Mouse (Mus musculus) lung, postnatal 36 days (tissue): ENCODE measurements at regions not wholly inside any gene's neighbourhood (a gene's known extent, or its start where the extent isn't known, plus 50 kb on each side); places are given as distances from the start of the nearest gene placed in this dataset.

ENCODE experiments used
- DNase-seq: peaks from one replicate; pipeline ENCODE4 v3.0.0; 2022; ENCODE audit warnings: mixed read lengths

DNA sequence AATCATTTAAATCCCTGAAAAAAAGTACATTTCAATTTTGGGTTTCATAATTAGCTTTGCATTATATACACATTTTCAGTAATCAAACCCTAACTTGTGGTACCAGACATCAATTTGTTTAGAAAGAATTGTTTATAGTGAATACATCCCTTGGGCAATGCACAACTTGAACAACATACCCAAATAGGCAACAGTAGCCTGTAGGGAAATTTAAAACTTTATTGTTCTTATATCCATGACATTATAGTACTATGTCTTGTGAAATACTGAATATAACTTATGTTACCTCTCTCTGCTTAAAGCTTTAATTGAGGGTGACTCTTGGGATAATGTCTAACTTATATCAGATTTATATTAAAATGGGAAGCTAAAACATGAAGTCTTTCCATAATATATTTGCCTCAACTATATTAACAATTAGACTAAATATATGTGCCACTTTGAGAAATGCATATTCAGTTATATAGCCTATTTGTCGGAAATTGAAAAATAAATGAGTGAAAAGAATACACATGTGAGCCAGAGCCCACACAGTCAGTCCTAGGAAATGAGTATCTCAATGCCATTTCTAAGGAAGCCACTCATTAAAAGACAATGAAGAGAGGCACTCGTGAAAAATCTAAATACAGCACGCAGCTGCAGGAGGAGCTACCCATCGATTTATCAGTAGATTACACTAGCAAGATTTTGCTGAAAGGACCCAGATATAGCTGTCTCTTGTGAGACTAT, 458.1 kb upstream of the Slitrk6 start:
- no peak for DNase-seq

DNA sequence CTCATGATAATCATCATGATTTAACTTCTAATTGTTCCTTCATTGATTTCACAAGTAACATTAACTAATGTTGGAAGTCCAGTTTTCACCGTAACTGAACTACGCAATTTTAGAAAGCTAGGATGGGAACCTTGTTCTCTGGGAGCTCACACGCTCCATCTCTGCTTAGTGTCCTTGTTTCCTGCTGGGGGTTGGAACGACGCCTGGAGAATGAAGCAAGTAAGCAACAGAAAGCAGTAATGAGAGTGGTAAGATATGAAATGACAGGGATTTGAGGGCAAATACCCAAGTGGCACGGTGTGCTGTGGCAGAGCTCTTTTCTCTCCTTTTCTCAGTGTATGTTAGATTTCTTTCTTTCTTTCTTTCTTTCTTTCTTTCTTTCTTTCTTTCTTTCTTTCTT, 448.0 kb upstream of the Slitrk5 start:
- no peak for DNase-seq

DNA sequence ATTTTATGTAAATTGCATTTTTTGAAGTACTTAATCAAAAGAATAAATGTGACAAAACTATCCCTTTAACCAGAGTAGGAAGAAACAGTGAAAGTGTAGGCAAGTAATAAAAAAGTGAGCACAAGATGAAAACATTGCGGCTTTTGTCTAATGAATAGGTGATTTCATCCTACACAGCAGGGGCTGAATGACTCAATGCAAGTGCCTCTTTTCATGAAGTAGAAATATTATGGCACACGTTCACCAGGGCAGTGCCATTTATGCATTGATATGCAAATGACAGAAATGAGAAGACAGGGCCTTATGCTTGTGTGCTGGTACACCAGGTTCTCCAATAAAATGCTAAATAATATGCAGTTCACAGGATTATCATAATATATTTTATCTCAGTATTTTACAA, 435.8 kb upstream of the Slitrk5 start:
- no peak for DNase-seq

DNA sequence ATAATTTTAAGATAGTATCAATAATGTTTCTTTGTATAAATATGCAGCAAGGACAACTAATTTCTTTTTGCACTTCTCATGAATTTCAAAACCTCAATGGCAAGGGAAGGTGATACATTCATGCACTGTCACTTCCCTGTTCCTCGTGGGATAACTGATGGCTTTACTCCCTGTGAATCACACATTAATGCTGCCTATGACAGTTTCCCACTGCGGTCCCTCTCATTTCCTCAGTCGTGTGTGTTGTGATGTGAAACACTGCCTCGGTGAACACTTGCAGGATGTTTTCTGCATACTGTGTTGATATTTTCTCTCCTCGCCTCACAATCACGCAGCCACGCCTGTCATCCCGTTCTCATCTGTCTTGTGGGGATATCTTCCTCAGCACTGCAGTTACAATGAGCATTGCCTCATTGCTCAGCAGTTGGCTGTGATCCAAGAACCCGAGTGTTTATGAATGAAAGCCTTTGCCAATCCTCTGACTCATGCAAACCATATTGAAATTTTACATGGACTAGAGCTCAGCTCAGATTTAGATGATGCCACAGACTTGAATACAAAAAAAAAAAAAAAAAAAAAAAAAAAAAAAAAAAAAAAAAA, 425.4 kb upstream of the Slitrk5 start:
- peak; percentile 1 for DNase-seq

DNA sequence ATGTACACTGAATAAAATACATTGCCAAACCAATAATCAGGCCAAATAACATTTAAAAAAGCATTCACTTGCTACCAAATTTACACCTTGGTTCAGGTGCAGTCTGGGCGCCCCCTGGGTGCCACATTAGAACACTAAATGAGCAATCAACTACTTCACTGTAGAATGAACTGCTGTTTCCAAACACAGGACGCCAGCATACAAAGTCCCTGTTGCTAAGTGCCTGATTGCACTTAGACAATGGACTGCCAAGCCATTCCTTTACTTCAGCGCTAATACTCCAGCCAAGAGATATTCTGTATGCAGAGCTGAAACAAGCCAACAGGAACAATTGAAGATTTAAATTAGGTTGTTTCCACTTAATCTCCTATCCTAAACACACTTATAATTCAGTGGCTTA, 421.7 kb upstream of the Slitrk5 start:
- no peak for DNase-seq

DNA sequence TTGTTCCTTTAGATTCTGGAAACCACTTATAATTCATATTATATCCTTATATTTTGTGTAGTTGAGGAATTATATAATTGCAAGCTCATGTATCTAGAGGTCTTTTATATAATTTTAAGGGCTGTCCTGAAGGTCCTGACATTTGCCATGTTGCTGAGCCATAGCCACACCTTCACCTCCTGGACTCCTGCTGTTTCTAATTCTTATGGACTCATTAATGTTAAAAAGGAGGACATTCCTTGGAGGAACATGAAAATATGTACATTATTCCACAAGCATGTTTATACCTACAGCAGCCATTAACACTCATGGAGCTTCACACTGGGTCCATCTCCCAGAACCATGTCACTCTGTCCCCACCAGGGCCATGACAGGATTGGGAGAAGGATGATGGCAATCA, 413.2 kb upstream of the Slitrk5 start:
- DNase-seq = no peak

DNA sequence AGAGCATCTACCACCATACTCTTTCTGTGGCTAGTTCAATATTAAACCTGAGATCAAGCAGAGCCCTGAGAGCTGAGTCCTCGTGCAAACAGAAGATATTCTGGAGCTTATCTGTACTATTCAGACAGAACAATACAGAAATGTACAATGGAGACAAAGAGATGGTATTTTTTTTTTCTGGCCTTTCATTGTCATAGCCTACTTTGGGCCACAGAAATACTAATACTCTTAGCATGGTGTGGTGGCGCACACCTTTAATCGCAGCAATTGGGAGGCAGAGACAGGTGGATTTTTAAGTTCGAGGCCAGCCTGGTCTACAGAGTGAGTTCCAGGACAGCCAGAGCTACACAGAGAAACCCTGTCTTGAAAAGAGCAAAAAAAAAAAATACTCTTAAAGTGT, 404.7 kb upstream of the Slitrk5 start:
- no peak for DNase-seq

DNA sequence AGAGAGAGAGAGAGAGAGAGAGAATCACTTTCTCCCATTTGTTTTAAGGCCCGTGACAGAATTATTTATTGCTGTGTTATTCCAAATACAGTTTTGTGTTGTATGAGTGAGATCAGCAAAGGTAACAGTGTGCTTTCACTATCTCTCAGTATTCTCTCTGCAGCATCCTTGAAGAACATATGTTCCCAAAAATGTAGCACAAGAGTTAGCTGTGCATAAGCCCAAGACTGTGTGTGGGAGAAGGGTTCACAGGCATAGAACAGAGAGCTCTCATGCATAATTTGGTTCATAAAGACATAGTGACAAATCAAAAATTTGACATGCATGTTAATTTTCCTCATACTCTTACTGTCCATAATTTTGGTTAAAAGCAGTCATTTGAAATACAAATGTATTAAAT, 393.5 kb upstream of the Slitrk5 start:
- DNase-seq = no peak

DNA sequence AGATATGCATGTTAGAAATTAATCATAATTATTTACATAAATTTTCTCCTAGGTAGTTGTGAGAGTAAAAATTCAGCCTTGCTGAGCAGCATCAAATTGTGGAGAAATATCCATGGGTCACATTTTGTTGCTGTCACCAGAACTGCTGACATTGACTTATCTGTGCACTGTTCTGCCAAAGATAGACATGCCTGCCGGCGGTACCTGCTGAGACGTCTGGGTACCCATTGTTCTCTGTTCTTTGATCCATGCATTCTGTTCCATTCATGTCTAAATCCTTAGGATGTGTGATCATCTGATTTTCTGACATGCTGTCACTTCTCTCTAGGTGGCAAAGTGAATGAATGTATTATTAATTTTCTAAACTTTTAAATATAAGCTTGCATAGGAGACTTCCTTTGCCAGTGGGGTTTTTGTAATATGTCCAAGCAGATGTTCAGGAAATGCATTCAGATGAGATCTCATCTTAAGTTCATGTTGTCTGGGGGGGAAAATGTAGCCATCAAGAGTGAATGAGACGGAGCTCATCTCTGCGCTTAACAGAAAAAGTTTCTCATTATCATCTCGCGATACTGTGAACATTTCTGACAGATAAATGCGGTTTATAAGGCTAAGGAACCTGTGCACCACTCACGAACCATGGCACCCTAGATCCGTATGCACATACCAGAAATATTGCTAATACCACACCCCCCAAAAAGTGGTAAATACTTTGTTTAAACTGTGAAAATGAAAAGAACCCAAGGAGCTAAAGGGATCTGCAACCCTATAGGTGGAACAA, 391.0 kb upstream of the Slitrk5 start:
- DNase-seq = no peak

DNA sequence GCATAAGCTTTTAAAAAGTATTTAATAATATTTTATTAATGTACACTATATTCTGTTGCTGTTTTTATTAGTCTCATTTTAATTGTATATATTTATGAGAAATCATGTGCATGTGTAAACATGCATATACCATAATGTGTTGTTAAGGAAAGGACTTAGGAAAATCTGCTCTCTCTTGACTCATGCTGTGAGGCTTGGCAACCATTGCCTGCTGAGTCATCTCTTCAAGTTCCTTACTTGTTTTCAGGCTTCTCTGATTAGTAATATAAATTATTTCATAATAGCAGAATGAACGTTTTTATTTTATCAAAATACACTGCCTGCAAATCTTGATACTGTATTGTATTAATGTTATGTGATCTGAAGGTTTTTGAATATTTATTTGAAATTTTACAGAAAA, 388.9 kb upstream of the Slitrk5 start:
- no peak for DNase-seq

DNA sequence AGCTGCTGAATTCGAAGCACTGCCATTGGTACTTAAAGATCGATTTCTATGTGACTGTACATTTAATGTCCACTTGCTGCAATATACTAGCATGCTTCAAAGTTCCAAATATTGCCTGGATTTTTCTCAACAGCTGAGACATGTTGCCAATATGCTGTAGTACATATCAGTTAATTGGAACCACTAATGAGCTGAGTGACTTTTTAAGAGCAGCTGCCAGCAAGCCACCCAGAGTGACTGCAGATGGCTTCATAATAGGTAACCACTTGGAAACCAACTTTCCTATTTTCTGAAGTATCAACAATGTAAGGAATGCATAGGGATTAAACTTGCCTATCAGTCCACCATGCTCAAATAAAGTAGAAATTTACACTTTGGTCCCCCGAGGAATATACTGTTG, 379.4 kb upstream of the Slitrk5 start:
- no peak for DNase-seq

DNA sequence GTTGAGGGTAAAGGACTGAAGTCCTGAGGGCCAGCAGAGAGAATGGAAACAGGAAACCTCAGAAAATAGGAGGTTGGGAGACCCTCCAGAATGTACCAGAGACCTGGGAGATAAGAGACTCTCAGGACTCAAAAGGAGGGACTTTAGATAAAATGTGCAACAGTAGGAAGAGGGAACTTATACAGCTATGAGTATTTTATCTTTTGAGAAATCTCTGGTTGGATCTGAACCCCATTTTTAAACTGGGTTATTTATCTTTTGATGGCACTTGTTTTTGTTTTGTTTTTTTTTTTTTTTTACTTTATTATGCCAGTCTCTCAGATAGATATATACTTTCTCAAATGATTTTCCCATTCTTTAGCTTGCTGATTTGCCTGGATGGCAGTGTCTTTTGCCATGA, 377.1 kb upstream of the Slitrk5 start:
- DNase-seq = no peak

DNA sequence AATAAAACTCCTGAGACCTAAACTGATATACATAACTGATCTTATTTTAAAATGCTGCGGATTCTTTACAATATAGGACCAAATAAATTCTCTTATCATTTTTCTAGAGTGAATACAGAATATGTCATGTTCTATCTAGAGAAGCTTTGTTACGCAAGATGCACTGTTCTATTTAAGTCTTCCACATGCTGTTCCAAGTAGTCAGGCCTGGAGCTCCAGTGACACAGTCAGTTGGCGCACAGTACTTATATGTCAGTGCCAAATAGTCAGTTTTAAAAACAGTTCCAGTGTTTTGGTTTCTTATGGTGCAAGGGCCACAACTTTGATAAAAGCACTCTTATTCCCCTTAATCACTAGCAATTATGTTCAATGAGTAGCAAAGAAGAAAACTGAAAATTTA, 344.3 kb upstream of the Slitrk5 start:
- DNase-seq = no peak

DNA sequence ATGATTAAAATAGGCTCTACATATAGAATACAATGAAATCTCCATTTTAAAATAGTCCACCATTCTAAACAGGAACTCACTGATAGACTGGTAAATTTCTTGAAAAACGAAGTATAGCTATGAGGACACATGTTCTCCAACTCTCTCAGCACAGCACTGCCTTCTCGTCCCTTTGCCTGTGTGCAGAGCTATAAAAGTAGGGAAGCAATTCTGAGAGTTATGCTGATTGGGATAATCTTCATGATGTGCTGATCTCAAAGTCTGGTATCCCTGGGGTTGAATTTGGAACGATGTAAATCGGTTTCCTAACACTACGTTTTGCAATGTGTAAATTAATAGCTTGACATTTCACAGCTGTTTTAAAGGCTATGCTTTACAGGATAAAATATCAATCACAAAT, 321.4 kb upstream of the Slitrk5 start:
- no peak for DNase-seq

DNA sequence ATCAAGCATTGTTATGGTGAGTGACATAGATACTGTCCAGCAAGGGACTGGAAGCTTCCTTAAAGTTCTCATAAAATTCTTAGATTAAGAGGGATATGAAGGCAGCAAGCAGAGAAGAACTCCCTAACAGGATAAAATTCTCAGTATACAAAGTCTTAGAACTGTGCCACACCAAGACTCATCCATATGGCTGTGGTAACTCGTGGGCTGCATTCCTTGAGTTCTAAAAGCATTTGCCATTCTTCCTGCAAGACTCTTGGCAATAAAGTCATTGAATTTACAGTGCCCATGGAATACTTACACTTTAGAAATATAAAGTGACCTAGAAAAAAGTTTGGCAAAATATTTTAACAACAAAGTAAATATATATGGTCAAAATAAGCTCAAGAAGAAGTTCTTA, 278.1 kb upstream of the Slitrk5 start:
- DNase-seq = no peak

DNA sequence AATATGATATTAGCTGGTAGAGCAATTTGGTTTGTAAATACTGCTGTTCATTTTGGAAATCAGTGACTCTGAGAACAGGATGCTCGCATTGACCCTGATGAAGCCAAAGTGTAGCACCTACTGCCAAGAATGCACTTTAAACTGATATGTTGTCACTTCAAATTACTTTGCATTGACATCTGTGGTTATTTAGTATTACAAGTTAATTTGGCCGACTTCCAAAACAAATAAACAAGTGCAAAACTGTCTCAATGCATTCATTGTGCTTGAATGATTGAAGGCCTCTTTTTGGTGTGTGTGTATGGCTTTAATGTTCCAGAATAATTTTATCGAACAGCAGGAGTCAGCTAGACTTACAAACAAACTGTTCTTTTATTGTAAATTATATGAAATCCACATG, 274.1 kb upstream of the Slitrk5 start:
- DNase-seq = no peak

DNA sequence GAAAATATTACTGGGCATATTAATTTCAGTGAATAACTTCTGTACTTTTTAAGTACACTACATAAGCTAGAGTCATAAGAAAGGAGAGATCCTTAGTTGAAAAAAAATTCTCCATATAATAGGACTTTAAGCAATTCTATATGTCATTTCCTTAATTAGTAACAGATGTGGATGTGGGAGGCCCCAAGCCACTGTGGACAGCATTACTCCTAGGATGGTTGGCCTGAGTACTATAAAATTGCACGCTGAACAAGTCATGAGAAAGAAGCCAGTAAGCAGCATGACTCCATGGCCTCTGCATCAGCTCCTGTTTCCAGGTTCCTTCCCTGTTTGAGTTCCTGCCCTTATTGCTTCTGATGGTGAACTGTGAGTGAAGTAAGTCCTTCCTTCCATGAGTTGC, 272.4 kb upstream of the Slitrk5 start:
- no peak for DNase-seq

DNA sequence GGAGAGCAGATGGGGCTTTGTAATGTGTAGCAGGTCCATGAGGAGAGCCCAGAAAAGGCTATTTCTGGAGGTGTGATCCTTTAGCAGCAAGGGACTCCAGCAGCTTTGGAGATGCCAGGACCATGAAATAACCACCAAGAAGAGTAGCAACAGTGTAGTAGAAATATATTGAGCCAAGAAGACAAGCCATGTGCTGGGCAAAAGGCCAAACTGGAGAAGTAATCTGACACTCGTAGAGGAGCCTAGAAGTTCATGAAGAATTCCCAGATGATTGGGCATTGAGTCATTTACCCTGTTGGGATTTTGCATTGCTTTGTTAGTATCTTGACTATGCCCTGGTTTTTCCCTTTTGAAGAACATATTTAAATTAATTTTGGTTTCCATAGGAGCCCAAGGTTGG, 271.3 kb upstream of the Slitrk5 start:
- no peak for DNase-seq

DNA sequence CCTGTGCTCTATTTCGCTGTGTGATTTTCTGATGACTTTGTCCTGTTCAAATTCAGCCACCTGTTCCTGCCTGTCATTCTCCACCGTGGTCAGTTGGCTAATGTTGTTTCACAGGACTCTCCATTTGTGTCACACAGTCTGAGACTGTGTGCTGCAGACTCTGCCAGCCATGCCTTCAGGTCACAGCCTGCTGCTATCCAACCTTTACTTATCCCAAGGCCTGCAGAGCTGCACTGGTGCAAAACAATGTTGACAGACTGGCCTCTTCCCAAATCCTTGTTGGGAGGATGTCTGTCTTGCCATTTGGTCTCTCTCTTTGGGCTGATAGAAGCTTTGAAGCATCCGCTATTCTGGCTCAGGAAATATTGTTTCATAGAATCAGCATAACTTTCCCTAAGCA, 261.4 kb upstream of the Slitrk5 start:
- no peak for DNase-seq

DNA sequence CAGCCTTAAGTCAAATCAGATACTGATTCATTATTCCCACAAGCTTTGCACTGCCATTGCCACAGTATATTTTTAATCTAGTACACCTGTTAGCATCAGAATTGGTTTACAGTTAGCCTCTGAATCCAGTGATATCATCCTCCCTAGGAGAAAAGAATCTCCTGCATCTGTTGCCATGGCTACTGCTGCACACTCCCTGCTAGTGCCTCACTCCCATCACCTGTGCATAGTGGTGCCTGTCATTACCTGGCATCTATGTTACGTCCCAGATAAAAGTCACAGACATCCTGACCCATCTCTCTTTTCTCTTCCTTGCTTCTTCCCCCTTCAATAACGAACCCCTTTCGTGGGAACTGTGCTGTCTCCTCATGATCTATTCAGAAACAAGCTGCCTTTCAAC, 256.4 kb upstream of the Slitrk5 start:
- DNase-seq = no peak

DNA sequence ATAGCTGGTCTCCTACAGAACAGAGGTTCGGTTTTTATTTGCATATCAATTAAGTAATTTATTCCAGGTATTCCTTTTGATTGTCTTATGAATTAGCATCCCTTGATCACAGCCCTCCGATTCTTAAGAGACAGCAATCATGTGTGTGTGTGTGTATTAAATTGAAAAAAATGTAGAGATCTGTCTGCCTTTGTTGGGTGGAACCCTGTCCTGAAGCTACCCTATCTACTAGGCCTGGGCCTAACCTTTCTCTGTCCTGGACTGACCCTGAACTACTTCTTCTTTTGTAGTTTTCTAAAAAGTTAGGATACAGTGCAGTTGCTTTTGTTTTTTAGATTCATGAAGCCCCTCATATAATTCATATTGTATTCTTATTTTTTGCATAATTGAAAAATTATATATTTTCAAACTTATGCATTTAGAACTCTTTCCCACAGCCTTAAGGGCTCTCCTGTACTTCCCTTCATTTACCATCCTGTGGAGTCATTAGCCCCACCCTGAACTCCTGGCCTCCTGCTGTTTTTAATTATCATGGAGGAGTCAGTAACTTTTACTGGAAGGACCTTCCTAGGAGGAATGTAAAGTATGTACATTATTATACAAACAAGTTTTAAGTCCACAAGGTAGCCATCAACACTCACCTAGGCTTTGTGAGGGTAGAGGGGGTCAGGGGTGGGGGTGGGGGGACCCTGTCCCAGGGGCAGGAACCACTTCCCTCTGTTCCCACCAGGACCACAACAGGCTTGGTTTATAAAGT, 245.6 kb upstream of the Slitrk5 start:
- no peak for DNase-seq
